Mouse (Mus musculus) limb, embryonic 14.5 days (tissue): ENCODE measurements at regions not wholly inside any gene's neighbourhood (a gene's known extent, or its start where the extent isn't known, plus 50 kb on each side); places are given as distances from the start of the nearest gene placed in this dataset.

Experiments used
- ATAC-seq: fragments of 200-750 bp; cut with Nextera tagmentation; 2 replicates; pipeline ENCODE4 v1.8.0; 2017; ENCODE audit warnings: low read depth, moderate number of reproducible peaks, moderate TSS enrichment; ENCODE audit not compliant: low FRiP score
- DNase-seq: peaks from one replicate; pipeline ENCODE4 v3.0.0-alpha.2; 2015; ENCODE audit warnings: low spot score
- H3K27ac ChIP-seq: fragments of 300-500 bp; sonication (generic); replicated peaks from 2 replicates; pipeline ENCODE4 v1.5.1; 2014; ENCODE audit warnings: low read depth, mild to moderate bottlenecking, low read length, moderate library complexity, mixed read lengths
- H3K27me3 ChIP-seq: fragments of 300-500 bp; sonication (generic); 2 replicates; pipeline ENCODE4 v1.6.1; 2014; ENCODE audit warnings: low read length, mixed read lengths; ENCODE audit not compliant: control insufficient read depth, insufficient read depth
- H3K36me3 ChIP-seq: fragments of 300-500 bp; sonication (generic); 2 replicates; pipeline ENCODE4 v1.6.1; 2014; ENCODE audit warnings: mild to moderate bottlenecking, low read length, moderate library complexity, mixed read lengths; ENCODE audit not compliant: control insufficient read depth, insufficient read depth
- H3K4me1 ChIP-seq: fragments of 300-500 bp; sonication (generic); 2 replicates; pipeline ENCODE4 v1.6.1; 2014; ENCODE audit warnings: antibody characterized with exemption, low read length, mixed read lengths; ENCODE audit not compliant: control insufficient read depth, insufficient read depth
- H3K4me2 ChIP-seq: fragments of 300-500 bp; sonication (generic); replicated peaks from 2 replicates; pipeline ENCODE4 v1.6.1; 2014; ENCODE audit warnings: low read depth, mild to moderate bottlenecking, low read length, moderate library complexity; ENCODE audit not compliant: severe bottlenecking
- H3K4me3 ChIP-seq: fragments of 300-500 bp; sonication (generic); replicated peaks from 2 replicates; pipeline ENCODE4 v1.5.1; 2014; ENCODE audit warnings: low read length
- H3K9ac ChIP-seq: fragments of 300-500 bp; sonication (generic); 2 replicates; pipeline ENCODE4 v1.6.1; 2014; ENCODE audit warnings: mild to moderate bottlenecking, low read depth, low read length, moderate library complexity; ENCODE audit not compliant: severe bottlenecking
- H3K9me3 ChIP-seq: fragments of 300-500 bp; sonication (generic); 2 replicates; pipeline ENCODE4 v1.6.1; 2016; ENCODE audit warnings: low read length; ENCODE audit not compliant: control insufficient read depth
- POLR2A ChIP-seq: fragments of 200-500 bp; IDR thresholded peaks from 2 replicates; pipeline ENCODE4 v1.8.0; 2012; ENCODE audit warnings: inconsistent platforms, mild to moderate bottlenecking, moderate library complexity, borderline replicate concordance; ENCODE audit not compliant: insufficient read depth, insufficient read length; ENCODE audit errors: extremely low read depth
- WGBS: fragments of 180-500 bp; shearing (Covaris S2); extraction: QIAGEN DNeasy Blood & Tissue Kit; methylation state at CpG from one replicate; pipeline ENCODE4 v1.1.7; 2014; 5-methylcytosine and 5-hydroxymethylcytosine counted together

GRCm38 (mm10) chr1:60665329-60665728 lies 51.3 kb upstream of the Cd28 start:
- Histone ChIP-seq H3K27ac (no peak overlapping the region), H3K36me3 (no peaks in the 10 kb centered on the region), H3K4me3 (no peak overlapping the region), H3K4me1 (peaks cover 6% of the 10 kb centered on the region), H3K9me3 (no peaks in the 10 kb centered on the region), H3K27me3 (no peaks in the 10 kb centered on the region), H3K9ac (no peak overlapping the region), H3K4me2 (no peak overlapping the region)
- 0 out of 2 replicates have a peak, but pooled peaks have one; percentile 34 for ATAC-seq
- DNase-seq = no peak
- 55% methylated on average over 5 of the region's 5 CpGs for WGBS
- no peak for TF ChIP-seq POLR2A

- Histone ChIP-seq H3K4me3 (no peak overlapping the region), H3K27me3 (no peaks in the 10 kb centered on the region), H3K9ac (no peak overlapping the region), H3K27ac (no peak overlapping the region), H3K36me3 (no peaks in the 10 kb centered on the region), H3K9me3 (no peaks in the 10 kb centered on the region), H3K4me1 (no peaks in the 10 kb centered on the region), H3K4me2 (no peak overlapping the region)
- WGBS = 53% methylated on average over 9 of the region's 9 CpGs
- ATAC-seq = no peak
- no peak for DNase-seq
- no peak for TF ChIP-seq POLR2A
Measured at GRCm38 (mm10) chr1:60662301-60662986, 54.2 kb upstream of the Cd28 start.

DNA sequence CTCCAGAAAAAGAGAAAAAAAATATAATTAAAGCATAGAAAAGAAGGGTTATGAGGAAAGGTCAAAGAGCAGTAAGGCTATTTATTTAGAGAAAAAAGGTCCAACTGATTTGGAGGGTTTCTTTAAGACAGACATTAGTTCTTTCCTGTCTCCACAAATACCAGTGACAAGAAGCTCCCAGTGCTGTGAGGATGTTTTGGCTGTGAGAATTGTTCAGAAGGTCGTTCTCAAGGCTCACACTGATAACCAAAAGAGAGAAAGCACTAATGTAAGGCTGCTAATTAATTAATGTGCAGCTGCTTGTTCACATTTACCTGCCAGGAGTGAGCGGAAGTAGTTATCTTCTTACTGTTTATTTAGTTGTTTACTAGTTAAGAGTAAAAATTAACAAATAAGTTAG lies 54.7 kb upstream of the Cd28 start:
- H3K36me3 ChIP-seq = no peaks in the 10 kb centered on the region
- no peak for DNase-seq
- 62% methylated on average over 2 of the region's 2 CpGs for WGBS
- no peak for ATAC-seq
- H3K27ac ChIP-seq = no peak overlapping the region
- no peaks in the 10 kb centered on the region for H3K27me3 ChIP-seq
- no peak for TF ChIP-seq POLR2A
- no peaks in the 10 kb centered on the region for H3K9me3 ChIP-seq
- H3K9ac ChIP-seq = no peak overlapping the region
- no peak overlapping the region for H3K4me3 ChIP-seq
- no peaks in the 10 kb centered on the region for H3K4me1 ChIP-seq
- H3K4me2 ChIP-seq = no peak overlapping the region

DNA sequence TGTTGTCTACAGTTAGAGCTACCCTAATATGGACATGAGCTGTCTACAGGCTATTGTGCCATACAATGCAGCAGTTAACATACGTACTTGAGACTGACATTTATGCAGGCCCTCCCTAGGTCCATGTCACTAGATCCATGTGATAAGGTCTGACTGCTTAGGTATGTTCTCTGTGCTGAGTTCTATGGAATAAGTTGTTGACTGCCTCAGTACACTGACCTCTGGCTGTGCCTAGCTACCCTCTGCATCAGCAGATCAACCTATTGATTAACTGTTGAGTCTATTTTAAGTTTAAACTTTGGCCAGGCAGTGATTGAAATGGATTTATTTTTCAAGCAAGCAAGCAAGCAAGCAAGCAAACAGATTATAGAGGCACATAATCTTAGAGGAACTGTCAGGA lies 57.0 kb upstream of the Cd28 start:
- H3K36me3 ChIP-seq = no peaks in the 10 kb centered on the region
- H3K9me3 ChIP-seq = no peaks in the 10 kb centered on the region
- DNase-seq (no peak), ATAC-seq (no peak)
- no peaks in the 10 kb centered on the region for H3K27me3 ChIP-seq
- H3K27ac ChIP-seq = no peak overlapping the region
- no peak for TF ChIP-seq POLR2A
- H3K4me2 ChIP-seq = no peak overlapping the region
- no peak overlapping the region for H3K4me3 ChIP-seq
- H3K9ac ChIP-seq = no peak overlapping the region
- WGBS = 81% methylated on average over 1 of the region's 1 CpGs
- H3K4me1 ChIP-seq = no peaks in the 10 kb centered on the region

- Histone ChIP-seq H3K4me1 (no peaks in the 10 kb centered on the region), H3K4me2 (no peak overlapping the region), H3K9ac (no peak overlapping the region), H3K27me3 (no peaks in the 10 kb centered on the region), H3K9me3 (no peaks in the 10 kb centered on the region), H3K27ac (no peak overlapping the region), H3K4me3 (no peak overlapping the region), H3K36me3 (no peaks in the 10 kb centered on the region)
- WGBS = 76% methylated on average over 2 of the region's 2 CpGs
- DNase-seq (no peak), ATAC-seq (no peak)
- no peak for TF ChIP-seq POLR2A
Measured at GRCm38 (mm10) chr1:60659041-60659440, 57.6 kb upstream of the Cd28 start.
